Mouse (Mus musculus): ENCODE measurements around the gene Lgr5.

The Lgr5 gene

DNA sequence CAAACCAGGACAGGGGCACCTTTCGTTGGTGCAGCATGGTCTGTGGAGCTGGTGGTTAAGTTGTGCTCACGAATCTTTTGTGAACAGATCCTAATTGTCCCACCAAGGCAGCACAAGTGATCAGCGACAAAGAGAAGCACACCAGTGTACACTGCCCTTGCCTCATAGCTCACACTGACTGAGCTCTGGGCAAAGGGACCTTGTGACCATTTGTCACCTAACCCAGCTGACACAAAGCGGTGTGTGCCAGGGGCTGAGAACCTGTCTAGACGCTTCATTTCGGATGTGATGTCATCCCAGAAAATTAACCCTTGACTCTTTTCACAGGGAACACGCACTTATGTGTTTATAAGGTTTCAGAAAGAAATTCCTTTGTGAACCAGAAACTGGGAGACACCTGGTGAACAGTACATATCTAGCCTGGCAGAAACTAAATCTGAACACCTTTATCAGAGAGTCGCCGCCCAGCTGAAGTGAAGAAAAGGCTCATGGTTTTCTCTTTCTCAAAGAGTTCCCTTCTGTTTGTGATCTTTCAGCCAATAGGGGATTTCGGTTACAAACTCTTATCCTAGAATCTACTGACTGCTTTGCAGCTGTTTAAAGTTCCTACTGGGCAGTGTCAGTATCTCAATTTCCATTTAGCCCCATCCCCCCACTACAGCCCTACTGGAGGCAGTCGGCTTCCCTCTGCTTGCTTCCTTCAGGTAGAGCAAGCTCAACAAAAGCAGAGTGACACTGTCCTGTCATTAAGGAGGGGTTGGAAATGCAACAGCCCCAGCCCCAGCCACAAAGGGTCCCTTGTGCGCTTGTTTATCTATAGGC, 94.4 kb downstream of the Lgr5 start:
- no peak for DNase-seq

DNA sequence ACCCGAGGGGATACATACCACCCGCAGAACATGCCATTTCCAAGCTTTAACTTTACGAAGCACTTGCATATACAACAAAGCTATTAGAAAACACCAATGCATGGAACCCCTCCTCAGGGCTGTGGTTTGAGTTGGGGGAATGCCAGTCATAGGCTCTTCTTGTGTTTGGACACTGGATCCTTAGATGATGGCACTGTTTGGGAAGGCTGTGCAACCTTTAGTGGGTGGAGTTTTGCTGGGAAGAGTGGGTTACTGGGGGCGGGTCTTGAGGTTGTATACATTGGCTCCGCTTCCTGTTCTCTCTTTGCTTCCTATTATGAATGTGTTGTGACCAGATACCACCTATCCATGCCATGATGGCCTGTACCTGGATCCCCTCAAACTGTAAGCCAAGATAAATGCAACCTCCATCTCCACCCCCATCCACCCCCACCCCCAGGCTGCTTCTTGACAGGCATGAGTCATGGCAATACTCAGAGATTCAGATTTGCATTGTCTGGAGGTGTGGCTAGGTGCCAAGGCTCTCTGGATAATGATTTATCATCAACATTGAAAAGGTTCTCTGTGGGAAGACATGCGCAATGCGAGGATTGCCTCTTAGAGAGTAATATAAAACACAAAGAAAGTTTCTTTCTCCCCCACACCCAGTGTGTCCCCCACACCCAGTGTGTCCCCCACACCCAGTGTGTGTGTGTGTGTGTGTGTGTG, 95.6 kb downstream of the Lgr5 start:
- DNase-seq: no peak

- no peak for DNase-seq
Measured at GRCm38 (mm10) chr10:115485602-115486001, 102.0 kb downstream of the Lgr5 start.

GRCm38 (mm10) chr10:115484660-115485059, 102.9 kb downstream of the Lgr5 start:
- DNase-seq: no peak

DNA sequence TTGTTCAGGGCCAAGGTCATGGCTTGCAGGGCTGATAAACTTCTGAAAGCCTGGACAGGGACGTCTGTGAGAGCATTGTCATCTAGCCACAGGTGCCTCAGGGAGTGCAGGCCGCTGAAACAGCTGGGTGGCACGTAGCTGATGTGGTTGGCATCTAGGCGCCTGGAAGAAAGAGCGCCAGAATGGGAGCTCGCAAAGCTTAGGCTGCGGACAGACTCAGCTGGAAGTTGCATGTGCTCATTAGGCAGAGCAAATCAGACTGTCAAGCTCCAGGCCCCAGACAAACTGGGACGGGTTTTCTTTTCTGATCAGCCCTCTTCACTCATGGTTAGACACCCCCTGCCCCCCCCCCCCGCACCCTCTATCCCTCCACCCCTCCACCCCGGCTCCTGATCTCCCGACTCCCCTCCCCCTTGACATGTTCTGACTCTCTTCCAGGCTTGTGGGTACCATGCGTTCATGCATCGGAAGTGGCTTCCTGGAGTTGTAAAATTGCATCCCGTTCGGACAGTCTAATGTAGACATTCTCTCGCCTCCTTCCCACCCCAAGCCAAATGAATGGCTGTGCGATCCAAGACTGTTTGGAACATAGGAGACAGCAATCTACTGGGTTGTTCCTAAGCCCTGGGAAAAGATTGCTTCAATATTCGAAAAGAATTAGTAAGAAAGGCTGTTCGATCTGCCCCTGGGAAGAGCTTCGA, 109.0 kb downstream of the Lgr5 start:
- no peak for DNase-seq

DNA sequence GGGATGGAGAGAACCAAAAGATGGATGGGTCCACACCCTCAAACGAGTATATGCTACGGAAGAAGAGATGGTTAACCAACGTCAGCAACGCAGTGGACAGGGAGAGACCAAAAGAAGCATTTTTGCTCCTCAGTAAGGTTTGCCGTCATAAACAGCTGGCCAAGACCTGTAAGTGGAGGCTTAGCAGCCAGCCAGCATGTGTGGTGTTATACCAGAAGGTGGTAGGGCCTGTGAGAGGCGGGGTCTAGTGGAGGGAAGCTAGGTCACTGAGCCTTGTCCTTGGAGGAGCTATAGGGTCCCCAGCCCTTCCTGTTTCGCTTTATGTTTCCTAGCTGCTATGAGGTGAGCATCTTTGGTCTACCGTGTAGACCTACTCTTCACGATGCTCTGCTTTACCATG, 111.1 kb downstream of the Lgr5 start:
- DNase-seq: no peak

- no peak for DNase-seq
Measured at GRCm38 (mm10) chr10:115475000-115475550, 112.5 kb downstream of the Lgr5 start.

DNA sequence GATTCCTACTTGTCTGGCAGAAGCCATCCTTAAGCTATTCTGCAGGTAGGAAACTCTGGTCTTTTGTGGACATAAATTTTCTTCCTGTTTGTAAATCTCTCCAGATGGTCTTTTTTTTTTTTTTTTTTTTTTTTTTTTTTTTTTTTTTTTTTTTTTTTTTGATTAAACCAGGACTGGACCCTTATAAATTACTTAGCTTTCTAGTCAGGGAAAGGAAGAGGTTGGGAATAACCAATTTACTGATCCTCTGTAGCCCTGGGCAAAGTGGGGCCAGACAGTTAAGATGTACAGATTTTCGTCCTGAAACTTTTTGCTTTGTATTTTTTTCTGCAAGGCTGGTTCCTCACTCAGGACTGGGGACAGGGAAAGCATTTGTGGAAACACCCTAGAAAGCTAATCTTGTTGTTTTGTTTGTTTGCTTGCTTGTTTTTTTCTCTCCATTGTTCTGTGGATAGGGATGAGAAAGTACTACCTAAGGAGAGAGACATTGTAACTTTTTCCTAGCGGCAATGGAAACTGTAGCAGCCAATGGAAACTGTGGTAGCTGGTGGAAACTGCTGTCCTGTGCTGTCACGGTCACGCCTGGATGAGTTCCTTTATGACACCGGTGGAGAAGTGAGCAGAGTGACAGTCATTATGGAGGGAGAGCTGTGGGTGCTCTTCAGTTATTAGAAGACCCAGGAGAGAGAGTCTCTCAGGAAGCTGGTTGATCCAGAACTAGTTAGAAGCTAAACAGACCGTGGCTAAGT, 114.2 kb downstream of the Lgr5 start:
- DNase-seq: no peak

GRCm38 (mm10) chr10:115470621-115471334, 116.8 kb downstream of the Lgr5 start:
- DNase-seq: no peak

- no peak for DNase-seq
Measured at GRCm38 (mm10) chr10:115469040-115469439, 118.5 kb downstream of the Lgr5 start.

DNA sequence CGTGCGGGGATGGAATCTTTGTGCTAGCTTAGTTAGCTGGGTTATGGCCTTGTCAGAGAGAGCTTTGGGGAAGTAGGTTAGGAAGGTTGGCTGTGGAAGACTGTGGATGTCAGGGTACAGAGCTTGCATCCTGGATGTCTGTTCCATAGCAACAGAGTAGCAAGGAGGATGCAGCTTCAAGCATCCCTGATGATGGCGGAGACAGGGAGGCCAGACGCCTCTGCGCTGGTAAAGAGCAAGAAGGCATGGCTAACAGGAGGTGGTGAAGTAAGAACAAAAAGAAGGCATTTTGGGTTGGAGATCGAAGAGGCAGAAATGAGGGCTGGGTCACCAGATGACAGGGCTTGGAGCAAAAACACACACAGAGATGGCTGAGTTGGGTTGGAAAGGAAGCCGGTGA, 118.9 kb downstream of the Lgr5 start:
- DNase-seq: no peak

- no peak for DNase-seq
Measured at GRCm38 (mm10) chr10:115467985-115468384, 119.6 kb downstream of the Lgr5 start.

DNA sequence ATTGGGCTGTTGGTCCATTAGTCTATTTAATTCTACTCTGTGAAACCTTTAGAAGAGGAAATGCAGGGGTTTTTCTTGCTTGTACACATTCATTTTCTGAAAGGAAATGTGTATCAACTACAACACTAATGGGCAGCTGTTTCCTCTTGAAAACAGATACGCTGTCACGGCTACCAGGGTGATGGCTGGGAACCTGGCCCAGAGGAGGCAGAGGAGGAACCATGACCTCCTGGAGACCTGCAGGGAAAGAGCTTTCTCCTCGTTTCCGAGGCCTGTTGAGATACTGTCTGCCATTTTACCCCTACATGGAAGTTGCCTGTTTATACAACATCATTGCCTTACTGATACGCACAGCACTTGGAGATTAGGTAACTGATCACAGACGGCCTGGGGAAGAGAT, 121.8 kb downstream of the Lgr5 start:
- DNase-seq: no peak

DNA sequence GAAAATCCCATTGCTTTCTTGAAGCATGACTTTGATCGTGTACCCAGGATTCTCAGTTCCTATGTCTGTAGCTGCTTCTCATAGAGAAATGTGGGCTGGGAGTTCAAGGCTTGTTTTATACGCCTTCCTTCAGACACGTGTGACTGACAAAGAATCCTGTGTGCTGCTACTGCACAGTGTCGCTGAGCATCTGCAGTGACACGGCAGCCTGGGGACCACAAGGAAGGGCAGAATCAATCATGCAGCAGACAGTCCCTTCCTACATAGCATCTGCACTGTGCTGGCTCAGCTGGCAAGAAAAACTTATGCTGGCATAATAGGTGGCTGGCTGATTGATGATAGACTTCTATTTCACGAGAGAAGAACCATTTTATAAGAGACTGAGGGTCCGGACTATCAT, 122.5 kb downstream of the Lgr5 start:
- no peak for DNase-seq

DNA sequence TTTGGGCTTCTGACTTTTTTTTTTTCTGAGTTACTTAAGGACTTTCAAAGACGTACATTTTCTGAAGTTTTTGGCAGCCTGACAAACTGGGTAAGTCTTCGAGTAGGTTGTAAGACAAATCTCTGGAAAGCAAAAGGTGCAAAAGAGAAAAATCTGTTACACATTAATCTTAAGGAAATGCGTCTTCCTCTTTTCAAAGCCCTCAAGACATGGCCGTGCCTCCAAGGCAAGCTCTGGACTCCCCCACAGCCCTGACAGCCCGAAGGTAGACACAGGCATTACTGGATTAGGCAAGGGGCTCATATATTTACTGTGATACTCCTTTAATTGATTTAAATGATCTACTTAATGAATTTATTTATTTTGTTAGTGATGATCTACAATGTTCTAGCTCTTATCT, 124.9 kb downstream of the Lgr5 start:
- no peak for DNase-seq

GRCm38 (mm10) chr10:115457368-115458021, 130.1 kb downstream of the Lgr5 start:
- no peak for DNase-seq

DNA sequence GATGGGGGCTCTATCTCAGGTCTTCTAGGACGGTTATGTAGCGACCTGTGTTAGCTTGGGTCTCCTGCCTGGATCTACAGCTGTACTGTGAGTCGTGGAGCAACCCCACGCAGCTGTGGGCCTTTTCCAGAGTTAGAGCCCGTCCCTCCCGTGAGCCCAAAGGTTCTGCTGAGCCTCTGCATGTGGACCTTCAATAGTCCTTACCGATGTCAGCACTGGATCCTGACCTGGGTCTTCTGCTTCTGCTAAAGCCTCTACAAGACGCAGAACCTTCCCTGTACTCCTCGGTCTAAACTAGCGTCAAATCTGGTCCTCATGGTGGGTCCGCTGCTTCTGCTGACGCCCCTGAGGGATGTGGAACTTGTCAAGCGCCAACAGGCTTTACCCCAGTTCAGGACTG, 139.0 kb downstream of the Lgr5 start:
- no peak for DNase-seq

DNA sequence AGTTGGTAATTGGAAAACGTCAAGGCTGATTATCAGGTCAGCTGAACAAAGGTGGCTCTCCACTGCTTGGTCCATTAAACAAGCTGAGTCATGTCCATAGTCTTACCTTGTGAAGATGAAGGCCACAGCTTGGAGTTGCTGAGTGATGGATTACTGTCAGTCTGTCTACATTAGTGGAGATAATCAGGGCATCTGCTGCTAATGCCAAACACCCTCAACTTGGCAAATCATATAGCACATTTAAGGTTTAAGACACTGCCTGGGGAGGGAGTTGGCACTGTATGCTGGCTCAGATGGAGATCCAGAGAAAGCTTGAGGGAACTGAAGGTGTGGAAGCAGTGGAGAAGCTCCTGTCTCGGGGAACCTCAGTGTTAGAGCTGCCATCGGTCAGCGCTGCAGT, 150.3 kb downstream of the Lgr5 start:
- DNase-seq: no peak

DNA sequence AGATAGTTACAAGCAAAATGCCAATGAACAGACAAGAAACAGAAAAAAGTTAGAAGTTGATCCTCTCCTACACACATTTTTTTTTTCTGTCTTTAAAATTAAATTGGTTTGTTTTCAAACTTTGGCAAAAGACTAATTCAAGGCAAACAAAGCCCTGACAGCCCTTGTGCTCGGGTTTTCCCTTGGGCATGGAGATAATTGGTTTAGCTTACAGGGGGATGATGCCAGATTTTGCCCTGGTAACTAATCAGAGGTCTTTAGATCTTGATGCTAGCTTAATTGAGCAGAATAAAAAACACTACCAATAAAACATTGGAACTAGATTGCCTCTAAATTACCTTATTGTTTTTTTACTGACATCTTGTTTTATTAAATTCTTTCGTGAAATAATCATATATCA, 162.2 kb downstream of the Lgr5 start:
- no peak for DNase-seq

DNA sequence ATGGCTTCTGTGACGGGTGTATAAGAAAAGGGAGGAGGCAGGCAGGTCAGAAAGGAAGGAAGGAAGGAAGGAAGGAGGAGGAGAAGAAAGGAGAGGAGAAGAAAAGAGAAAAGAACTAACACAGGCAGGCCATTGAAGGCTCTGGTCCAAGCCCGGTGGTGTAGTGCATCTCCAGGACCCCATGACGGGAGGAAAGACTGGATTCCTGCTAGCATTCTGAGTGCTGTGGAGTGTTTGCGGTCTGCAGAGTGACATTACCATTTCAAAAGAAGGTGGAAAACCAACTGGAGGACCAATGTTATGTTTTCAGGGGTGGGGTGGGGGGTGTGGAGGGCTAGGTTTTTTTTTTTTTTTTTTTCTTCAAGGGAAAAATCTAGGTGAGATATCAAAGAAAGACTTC, 165.6 kb downstream of the Lgr5 start:
- no peak for DNase-seq

GRCm38 (mm10) chr10:115414056-115414455, 173.5 kb downstream of the Lgr5 start:
- DNase-seq: no peak

DNA sequence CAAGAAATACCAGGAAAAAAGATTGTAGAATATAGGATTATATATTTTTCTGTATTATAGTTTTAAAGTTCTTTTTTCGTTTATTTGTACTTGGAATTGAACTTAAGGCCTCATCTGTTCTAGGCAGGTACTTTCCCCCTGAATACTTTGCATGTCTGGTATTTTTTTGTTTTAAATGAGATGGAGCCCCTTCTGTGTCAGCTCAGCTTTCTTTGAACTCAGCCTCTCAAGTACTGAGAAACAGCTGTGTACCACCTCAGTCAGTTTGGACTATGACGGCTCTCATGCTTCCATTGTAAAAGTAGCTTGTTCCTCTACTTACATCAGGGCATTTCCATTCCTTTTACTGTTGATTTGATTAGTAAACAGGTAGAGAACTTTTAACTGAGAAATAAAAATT, 174.1 kb downstream of the Lgr5 start:
- DNase-seq: no peak

Data from lung, postnatal 36 days (tissue).